Mouse (Mus musculus) thymus, postnatal 0 days (tissue): ENCODE results near the gene Nat14. TPM values are rescaled to one million over a fixed set of nuclear protein-coding genes. Genes with fewer than 3 reads are reported as not detected.

Experiments used
- DNase-seq: peaks from one replicate; pipeline ENCODE4 v3.0.0-alpha.2; 2015; ENCODE audit warnings: low spot score
- polyA plus RNA-seq: library from polyadenylated mRNA; unstranded; fragments of >200 nt; fragmentation: Nextera tagmentation; extraction: Ambion mirVana; gene quantifications from 2 replicates; pipeline ENCODE4 v1.2.1, GENCODE M21; 2015

Gene Nat14
- polyA plus RNA-seq, 1 experiment from 2014 or later = 0.60 TPM

- no peak for DNase-seq
These were observed 1.9 kb upstream of the Nat14 start for GRCm38 (mm10) chr7:4919971-4920370.

- DNase-seq = no peak
These were observed 1.3 kb upstream of the Nat14 start for GRCm38 (mm10) chr7:4920496-4920895.

- no peak for DNase-seq
These were observed 628 bp upstream of the Nat14 start for GRCm38 (mm10) chr7:4920976-4921823.

GRCm38 (mm10) chr7:4922508-4922907 lies 680 bp downstream of the Nat14 start:
- peak; percentile 39 for DNase-seq

- no peak for DNase-seq
These were observed 1.2 kb downstream of the Nat14 start for GRCm38 (mm10) chr7:4922931-4923565.

GRCm38 (mm10) chr7:4923586-4924364 lies 1.9 kb downstream of the Nat14 start:
- DNase-seq = no peak

GRCm38 (mm10) chr7:4924483-4924882 lies 2.7 kb downstream of the Nat14 start:
- no peak for DNase-seq

GRCm38 (mm10) chr7:4924891-4925301 lies 3.1 kb downstream of the Nat14 start:
- DNase-seq = no peak

GRCm38 (mm10) chr7:4925441-4926381 lies 3.9 kb downstream of the Nat14 start, which contains the start of gene Ssc5d:
Gene Ssc5d (plus strand): TSS chr7:4925785.
- no peak for DNase-seq

- DNase-seq = no peak
These were observed 5.0 kb downstream of the Nat14 start for GRCm38 (mm10) chr7:4926849-4927248.

GRCm38 (mm10) chr7:4927711-4928110 lies 5.9 kb downstream of the Nat14 start:
- DNase-seq = no peak

GRCm38 (mm10) chr7:4928323-4928722 lies 6.5 kb downstream of the Nat14 start:
- DNase-seq = no peak

GRCm38 (mm10) chr7:4933103-4933502 lies 11.3 kb downstream of the Nat14 start:
- DNase-seq = no peak

- no peak for DNase-seq
These were observed 12.5 kb downstream of the Nat14 start for GRCm38 (mm10) chr7:4934160-4934914.

GRCm38 (mm10) chr7:4936832-4937231 lies 15.0 kb downstream of the Nat14 start:
- no peak for DNase-seq

- no peak for DNase-seq
These were observed 15.6 kb downstream of the Nat14 start for GRCm38 (mm10) chr7:4937392-4937791.

GRCm38 (mm10) chr7:4938456-4938855 lies 16.6 kb downstream of the Nat14 start:
- DNase-seq = peak; percentile 71

- peak; percentile 88 for DNase-seq
These were observed 18.2 kb downstream of the Nat14 start for GRCm38 (mm10) chr7:4940068-4940479.

- no peak for DNase-seq
These were observed 20.8 kb downstream of the Nat14 start for GRCm38 (mm10) chr7:4942673-4943072.
